Mouse (Mus musculus) liver, embryonic 12.5 days (tissue): ENCODE results near the gene Prss2. TPM values are rescaled to one million over a fixed set of nuclear protein-coding genes. Genes with fewer than 3 reads are reported as not detected.
"Not testable (repeated sequence)": the region's sequence is repeated elsewhere in the genome, so short reads cannot be mapped to it uniquely, and the experiment has no call there.

Experiments used
- ATAC-seq: fragments of 200-750 bp; cut with Nextera tagmentation; 2 replicates; pipeline ENCODE4 v1.8.0; 2017; ENCODE audit warnings: moderate number of reproducible peaks, mild to moderate bottlenecking, moderate library complexity
- H3K27ac ChIP-seq: fragments of 300-500 bp; sonication (generic); 2 replicates; pipeline ENCODE4 v1.5.1; 2016; ENCODE audit warnings: mild to moderate bottlenecking
- H3K27me3 ChIP-seq: fragments of 300-500 bp; sonication (generic); replicated peaks from 2 replicates; pipeline ENCODE4 v1.6.1; 2016; ENCODE audit warnings: mild to moderate bottlenecking, moderate library complexity
- H3K36me3 ChIP-seq: fragments of 300-500 bp; sonication (generic); 2 replicates; pipeline ENCODE4 v1.6.1; 2016; ENCODE audit warnings: mild to moderate bottlenecking, moderate library complexity
- H3K4me1 ChIP-seq: fragments of 300-500 bp; sonication (generic); 2 replicates; pipeline ENCODE4 v1.6.1; 2016
- H3K4me2 ChIP-seq: fragments of 300-500 bp; sonication (generic); 2 replicates; pipeline ENCODE4 v1.6.1; 2016; ENCODE audit warnings: mild to moderate bottlenecking, moderate library complexity
- H3K4me3 ChIP-seq: fragments of 300-500 bp; sonication (generic); 2 replicates; pipeline ENCODE4 v1.5.1; 2016; ENCODE audit warnings: mild to moderate bottlenecking, moderate library complexity
- H3K9ac ChIP-seq: fragments of 300-500 bp; sonication (generic); 2 replicates; pipeline ENCODE4 v1.6.1; 2016; ENCODE audit warnings: mild to moderate bottlenecking, moderate library complexity
- H3K9me3 ChIP-seq: fragments of 300-500 bp; sonication (generic); replicated peaks from 2 replicates; pipeline ENCODE4 v1.6.1; 2016; ENCODE audit warnings: mild to moderate bottlenecking, moderate library complexity
- whole genome bisulfite sequencing: fragments of 180-500 bp; shearing (Covaris S2); methylation state at CpG from one replicate; pipeline ENCODE4 v1.1.7; 2016; ENCODE audit not compliant: insufficient replicate concordance; 5-methylcytosine and 5-hydroxymethylcytosine counted together
- polyA plus RNA-seq: library from polyadenylated mRNA; unstranded; fragments of >200 nt; fragmentation: Nextera tagmentation; extraction: Ambion mirVana; gene quantifications from 2 replicates; pipeline ENCODE4 v1.2.1, GENCODE M21; 2016

Gene Prss2
- 0.22 TPM in 1 of 2 replicates, not detected in the other for polyA plus RNA-seq

GRCm38 (mm10) chr6:41521487-41521886 lies at the start of gene Prss2:
Gene Prss2 (plus strand): TSS chr6:41521787.
- Histone ChIP-seq H3K27me3 (no peaks in the 10 kb centered on the region), H3K4me1 (no peaks in the 10 kb centered on the region), H3K4me3 (no peak within 1 kb of the TSS), H3K4me2 (no peak within 1 kb of the TSS), H3K9ac (no peak within 1 kb of the TSS), H3K27ac (no peak within 1 kb of the TSS), H3K36me3 (no peaks in the 10 kb centered on the region), H3K9me3 (no peaks in the 10 kb centered on the region)
- WGBS: 64% methylated on average over 1 of the region's 1 CpGs
- ATAC-seq: no peak

GRCm38 (mm10) chr6:41499374-41499773 lies 22.2 kb upstream of the Prss2 start:
- H3K27ac ChIP-seq: no peak overlapping the region
- 69% methylated on average over 3 of the region's 3 CpGs for WGBS
- no peak overlapping the region for H3K4me3 ChIP-seq
- H3K27me3 ChIP-seq: no peaks in the 10 kb centered on the region
- H3K4me2 ChIP-seq: no peak overlapping the region
- H3K9ac ChIP-seq: no peak overlapping the region
- no peaks in the 10 kb centered on the region for H3K36me3 ChIP-seq
- ATAC-seq: no peak
- no peaks in the 10 kb centered on the region for H3K4me1 ChIP-seq
- H3K9me3 ChIP-seq: no peaks in the 10 kb centered on the region

GRCm38 (mm10) chr6:41504915-41505314 lies 16.7 kb upstream of the Prss2 start:
- no peak overlapping the region for H3K4me3 ChIP-seq

GRCm38 (mm10) chr6:41505323-41505722 lies 16.3 kb upstream of the Prss2 start:
- ATAC-seq: no peak
- Histone ChIP-seq H3K9ac (no peak overlapping the region), H3K36me3 (no peaks in the 10 kb centered on the region), H3K4me3 (no peak overlapping the region), H3K4me2 (no peak overlapping the region), H3K4me1 (no peaks in the 10 kb centered on the region), H3K27me3 (no peaks in the 10 kb centered on the region), H3K9me3 (no peaks in the 10 kb centered on the region), H3K27ac (no peak overlapping the region)
- 59% methylated on average over 6 of the region's 6 CpGs for WGBS

More at GRCm38 (mm10) chr6:41504915-41505314, 16.7 kb upstream of the Prss2 start:
- H3K4me1 ChIP-seq: no peaks in the 10 kb centered on the region
- H3K9ac ChIP-seq: no peak overlapping the region
- ATAC-seq: no peak
- no peak overlapping the region for H3K27ac ChIP-seq
- no peak overlapping the region for H3K4me2 ChIP-seq
- WGBS: 57% methylated on average over 2 of the region's 2 CpGs
- no peaks in the 10 kb centered on the region for H3K9me3 ChIP-seq
- no peaks in the 10 kb centered on the region for H3K27me3 ChIP-seq
- H3K36me3 ChIP-seq: no peaks in the 10 kb centered on the region

GRCm38 (mm10) chr6:41518017-41518524 lies 3.5 kb upstream of the Prss2 start:
- H3K36me3 ChIP-seq: no peaks in the 10 kb centered on the region
- H3K4me2 ChIP-seq: no peak overlapping the region
- H3K27ac ChIP-seq: no peak overlapping the region
- no peak overlapping the region for H3K9ac ChIP-seq
- H3K4me3 ChIP-seq: no peak overlapping the region
- H3K27me3 ChIP-seq: no peaks in the 10 kb centered on the region
- H3K9me3 ChIP-seq: no peaks in the 10 kb centered on the region
- H3K4me1 ChIP-seq: no peaks in the 10 kb centered on the region
- no peak for ATAC-seq
- 46% methylated on average over 6 of the region's 6 CpGs for WGBS

GRCm38 (mm10) chr6:41526453-41526852 lies 4.9 kb downstream of the Prss2 start:
- ATAC-seq: no peak
- Histone ChIP-seq H3K9me3 (no peaks in the 10 kb centered on the region), H3K36me3 (no peaks in the 10 kb centered on the region), H3K27me3 (no peaks in the 10 kb centered on the region), H3K4me3 (no peak overlapping the region), H3K4me1 (no peaks in the 10 kb centered on the region), H3K4me2 (no peak overlapping the region), H3K9ac (no peak overlapping the region), H3K27ac (no peak overlapping the region)

- H3K27ac ChIP-seq: no peak overlapping the region
Observed at GRCm38 (mm10) chr6:41527402-41527801, 5.8 kb downstream of the Prss2 start.

GRCm38 (mm10) chr6:41529987-41530386 lies 8.4 kb downstream of the Prss2 start:
- H3K4me2 ChIP-seq, H3K4me1 ChIP-seq, H3K27me3 ChIP-seq, H3K9me3 ChIP-seq, ATAC-seq, H3K36me3 ChIP-seq, H3K4me3 ChIP-seq, H3K9ac ChIP-seq, H3K27ac ChIP-seq: not testable (repeated sequence)
- WGBS: 50% methylated on average over 2 of the region's 2 CpGs

More at GRCm38 (mm10) chr6:41527402-41527801, 5.8 kb downstream of the Prss2 start:
- no peak overlapping the region for H3K9ac ChIP-seq
- 75% methylated on average over 1 of the region's 1 CpGs for WGBS
- ATAC-seq: no peak
- H3K36me3 ChIP-seq: no peaks in the 10 kb centered on the region
- H3K4me2 ChIP-seq: no peak overlapping the region
- no peaks in the 10 kb centered on the region for H3K9me3 ChIP-seq
- no peaks in the 10 kb centered on the region for H3K27me3 ChIP-seq
- H3K4me3 ChIP-seq: no peak overlapping the region
- no peaks in the 10 kb centered on the region for H3K4me1 ChIP-seq

- Histone ChIP-seq H3K9me3 (no peaks in the 10 kb centered on the region), H3K4me2 (no peak overlapping the region), H3K36me3 (no peaks in the 10 kb centered on the region), H3K9ac (no peak overlapping the region), H3K27ac (no peak overlapping the region), H3K27me3 (no peaks in the 10 kb centered on the region), H3K4me3 (no peak overlapping the region), H3K4me1 (no peaks in the 10 kb centered on the region)
- no peak for ATAC-seq
- WGBS: 61% methylated on average over 4 of the region's 4 CpGs
Observed at GRCm38 (mm10) chr6:41532181-41532580, 10.6 kb downstream of the Prss2 start.

GRCm38 (mm10) chr6:41532687-41533284 lies 11.2 kb downstream of the Prss2 start:
- H3K36me3 ChIP-seq: no peaks in the 10 kb centered on the region
- no peak overlapping the region for H3K4me2 ChIP-seq
- no peaks in the 10 kb centered on the region for H3K27me3 ChIP-seq
- ATAC-seq: no peak
- H3K9ac ChIP-seq: no peak overlapping the region
- H3K4me1 ChIP-seq: no peaks in the 10 kb centered on the region
- H3K9me3 ChIP-seq: no peaks in the 10 kb centered on the region
- no peak overlapping the region for H3K27ac ChIP-seq
- H3K4me3 ChIP-seq: no peak overlapping the region
- 52% methylated on average over 8 of the region's 8 CpGs for WGBS

GRCm38 (mm10) chr6:41537376-41537775 lies 15.8 kb downstream of the Prss2 start:
- no peaks in the 10 kb centered on the region for H3K27me3 ChIP-seq
- 59% methylated on average over 1 of the region's 1 CpGs for WGBS
- H3K27ac ChIP-seq: no peak overlapping the region
- H3K4me1 ChIP-seq: peaks cover 12% of the 10 kb centered on the region; the same call in 1 of the 2 replicates
- no peak overlapping the region for H3K4me2 ChIP-seq
- no peaks in the 10 kb centered on the region for H3K36me3 ChIP-seq
- no peak for ATAC-seq
- H3K4me3 ChIP-seq: no peak overlapping the region
- H3K9me3 ChIP-seq: no peaks in the 10 kb centered on the region
- no peak overlapping the region for H3K9ac ChIP-seq

- H3K27me3 ChIP-seq, H3K4me2 ChIP-seq, H3K9me3 ChIP-seq, H3K27ac ChIP-seq, H3K9ac ChIP-seq, H3K4me3 ChIP-seq, H3K36me3 ChIP-seq, ATAC-seq: not testable (repeated sequence)
- H3K4me1 ChIP-seq: peaks cover 12% of the 10 kb centered on the region; the same call in 1 of the 2 replicates
- 81% methylated on average over 6 of the region's 8 CpGs for WGBS
Observed at GRCm38 (mm10) chr6:41538296-41538695, 16.7 kb downstream of the Prss2 start.

- H3K9ac ChIP-seq: no peak overlapping the region
- peaks cover 29% of the 10 kb centered on the region for H3K27me3 ChIP-seq
- no peaks in the 10 kb centered on the region for H3K36me3 ChIP-seq
- no peak overlapping the region for H3K4me3 ChIP-seq
- ATAC-seq: 0 out of 2 replicates have a peak, but pooled peaks have one; percentile 47
- peaks cover 19% of the 10 kb centered on the region for H3K4me1 ChIP-seq
- H3K9me3 ChIP-seq: no peaks in the 10 kb centered on the region
- H3K27ac ChIP-seq: no peak overlapping the region
- H3K4me2 ChIP-seq: no peak overlapping the region
Observed at GRCm38 (mm10) chr6:41540746-41541145, 19.2 kb downstream of the Prss2 start.
